Mouse (Mus musculus): ENCODE data around the gene Ugt1a6b. TPM values are rescaled to one million over a fixed set of nuclear protein-coding genes. Genes with fewer than 3 reads are reported as not detected.
"Not testable (repeated sequence)": the region's sequence is repeated elsewhere in the genome, so short reads cannot be mapped to it uniquely, and the experiment has no call there.

The Ugt1a6b gene
- polyA plus RNA-seq, 1 experiment = not detected

- Histone ChIP-seq H3K4me3 (replicated peaks) (no peak overlapping the region), H3K36me3 (ENCODE audit: control insufficient read depth) (no peaks in the 10 kb centered on the region), H3K9me3 (ENCODE audit: control insufficient read depth, low read length) (no peaks in the 10 kb centered on the region), H3K27me3 (ENCODE audit: control insufficient read depth) (no peaks in the 10 kb centered on the region), H3K4me1 (ENCODE audit: control insufficient read depth) (no peaks in the 10 kb centered on the region)
- TF ChIP-seq TAL1 (IDR thresholded peaks at IDR 0.05; ENCODE audit: low read length) = no peak
Measured at GRCm38 (mm10) chr1:88158430-88158829, 55.4 kb downstream of the Ugt1a6b start.

GRCm38 (mm10) chr1:88165711-88166110, 62.7 kb downstream of the Ugt1a6b start, which contains the start of gene Ugt1a5:
Gene Ugt1a5, plus strand, starts transcription at chr1:88166012.
- no peaks in the 10 kb centered on the region for H3K36me3 ChIP-seq (ENCODE audit: control insufficient read depth)
- H3K9me3 ChIP-seq (ENCODE audit: control insufficient read depth, low read length) = no peaks in the 10 kb centered on the region
- H3K27me3 ChIP-seq (ENCODE audit: control insufficient read depth) = no peaks in the 10 kb centered on the region
- TF ChIP-seq GATA1 (IDR thresholded peaks at IDR 0.05; ENCODE audit: low read length) (no peak), TAL1 (IDR thresholded peaks at IDR 0.05; ENCODE audit: low read length) (no peak)
- no peak within 1 kb of the TSS for H3K4me3 ChIP-seq (replicated peaks)
- no peaks in the 10 kb centered on the region for H3K4me1 ChIP-seq (ENCODE audit: control insufficient read depth)

DNA sequence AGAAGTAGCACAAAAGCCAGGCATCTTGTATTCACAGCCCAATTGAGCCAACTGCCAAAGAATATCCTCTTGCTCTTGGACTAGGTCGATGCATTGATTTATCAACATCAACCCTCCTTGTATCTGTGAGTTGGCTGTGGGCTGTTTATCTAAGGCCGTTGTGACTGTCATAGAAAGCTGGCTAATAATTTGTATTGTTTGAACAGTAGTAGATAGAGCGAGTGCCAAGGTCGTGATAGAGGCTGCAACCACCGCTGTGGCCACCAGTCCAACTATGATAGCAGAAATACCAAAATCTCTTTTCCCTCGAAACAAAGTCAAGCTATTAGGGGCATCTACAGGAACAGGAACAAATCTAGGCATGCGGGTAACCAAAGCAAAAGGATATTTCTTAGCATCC, 69.1 kb downstream of the Ugt1a6b start:
- not testable (repeated sequence) for H3K4me3 ChIP-seq (replicated peaks); H3K27me3 ChIP-seq (ENCODE audit: control insufficient read depth); H3K4me1 ChIP-seq (ENCODE audit: control insufficient read depth); H3K36me3 ChIP-seq (ENCODE audit: control insufficient read depth)
- peaks cover 15% of the 10 kb centered on the region for H3K9me3 ChIP-seq (ENCODE audit: control insufficient read depth, low read length)

DNA sequence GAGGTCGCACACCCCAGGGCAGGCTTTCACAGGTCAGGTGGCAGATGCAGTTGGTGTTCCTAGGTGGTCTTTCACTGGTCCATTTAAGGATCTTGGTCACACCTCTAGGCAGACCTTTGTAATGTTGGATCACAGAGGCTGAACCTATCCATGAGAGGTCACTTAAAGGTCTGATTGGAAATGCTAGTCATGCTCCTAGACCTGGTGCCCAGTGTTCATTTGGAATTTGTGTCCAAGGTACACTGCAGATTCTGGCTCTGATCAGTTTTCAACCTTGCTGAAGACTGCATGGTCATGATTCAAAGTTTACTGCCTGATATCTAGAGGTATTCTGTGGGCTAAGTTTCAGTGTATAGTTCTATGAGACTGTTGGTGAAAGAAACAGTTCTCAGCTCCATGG, 76.6 kb downstream of the Ugt1a6b start:
- Histone ChIP-seq H3K4me3 (replicated peaks) (no peak overlapping the region), H3K36me3 (ENCODE audit: control insufficient read depth) (no peaks in the 10 kb centered on the region; the same call in 1 of the 2 replicates), H3K9me3 (ENCODE audit: control insufficient read depth, low read length) (peaks cover 22% of the 10 kb centered on the region), H3K4me1 (ENCODE audit: control insufficient read depth) (no peaks in the 10 kb centered on the region), H3K27me3 (ENCODE audit: control insufficient read depth) (no peaks in the 10 kb centered on the region)
- TF ChIP-seq GATA1 (IDR thresholded peaks at IDR 0.05; ENCODE audit: low read length) = no peak
- no peak for TF ChIP-seq TAL1 (IDR thresholded peaks at IDR 0.05; ENCODE audit: low read length)

DNA sequence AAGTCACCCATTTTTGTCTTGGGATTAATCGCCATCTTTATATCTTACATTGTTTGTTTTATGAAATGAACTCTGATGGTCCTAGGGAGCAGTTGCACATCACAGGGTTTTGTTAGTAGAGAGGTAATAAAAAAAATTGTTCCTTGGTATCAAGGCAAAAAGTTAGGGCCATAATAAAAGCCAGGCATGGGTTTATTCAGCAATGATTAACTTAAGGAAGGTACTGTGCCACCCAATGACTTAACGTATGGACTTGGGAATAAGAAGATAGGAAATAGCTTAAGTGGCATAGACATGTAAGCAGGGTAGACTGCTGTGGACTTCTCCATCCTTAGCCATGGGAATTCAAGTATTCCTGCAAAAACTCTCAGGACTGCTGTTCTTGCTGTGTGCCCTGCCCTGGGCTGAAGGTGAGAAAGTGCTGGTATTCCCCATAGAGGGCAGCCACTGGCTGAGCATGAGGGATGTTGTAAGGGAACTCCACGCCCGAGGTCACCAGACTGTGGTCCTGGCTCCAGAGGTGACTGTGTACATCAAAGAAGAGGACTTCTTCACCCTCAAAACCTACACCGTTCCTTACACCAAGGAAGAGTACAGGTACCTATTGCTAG, 83.4 kb downstream of the Ugt1a6b start:
- TF ChIP-seq GATA1 (IDR thresholded peaks at IDR 0.05; ENCODE audit: low read length) = no peak
- H3K4me1 ChIP-seq (ENCODE audit: control insufficient read depth) = no peaks in the 10 kb centered on the region
- no peaks in the 10 kb centered on the region for H3K36me3 ChIP-seq (ENCODE audit: control insufficient read depth)

GRCm38 (mm10) chr1:88192136-88192535, 89.1 kb downstream of the Ugt1a6b start:
- Histone ChIP-seq H3K4me3 (replicated peaks) (no peak overlapping the region), H3K4me1 (ENCODE audit: control insufficient read depth) (no peaks in the 10 kb centered on the region), H3K9me3 (ENCODE audit: control insufficient read depth, low read length) (no peaks in the 10 kb centered on the region), H3K27me3 (ENCODE audit: control insufficient read depth) (peaks cover 8% of the 10 kb centered on the region), H3K36me3 (ENCODE audit: control insufficient read depth) (no peaks in the 10 kb centered on the region)
- TF ChIP-seq TAL1 (IDR thresholded peaks at IDR 0.05; ENCODE audit: low read length) (no peak), GATA1 (IDR thresholded peaks at IDR 0.05; ENCODE audit: low read length) (no peak)

More for the DNA sequence above, 83.4 kb downstream of the Ugt1a6b start:
- Histone ChIP-seq H3K4me3 (replicated peaks) (no peak overlapping the region), H3K27me3 (ENCODE audit: control insufficient read depth) (peaks cover 2% of the 10 kb centered on the region; the same call in 1 of the 2 replicates), H3K9me3 (ENCODE audit: control insufficient read depth, low read length) (no peaks in the 10 kb centered on the region)

- H3K4me3 ChIP-seq (replicated peaks) = no peak overlapping the region
- TF ChIP-seq GATA1 (IDR thresholded peaks at IDR 0.05; ENCODE audit: low read length) (no peak), TAL1 (IDR thresholded peaks at IDR 0.05; ENCODE audit: low read length) (no peak)
- no peaks in the 10 kb centered on the region for H3K4me1 ChIP-seq (ENCODE audit: control insufficient read depth)
- no peaks in the 10 kb centered on the region for H3K9me3 ChIP-seq (ENCODE audit: control insufficient read depth, low read length)
- peaks cover 21% of the 10 kb centered on the region for H3K27me3 ChIP-seq (ENCODE audit: control insufficient read depth)
- H3K36me3 ChIP-seq (ENCODE audit: control insufficient read depth) = no peaks in the 10 kb centered on the region
Measured at GRCm38 (mm10) chr1:88195687-88196086, 92.6 kb downstream of the Ugt1a6b start.

- peaks cover 19% of the 10 kb centered on the region for H3K27me3 ChIP-seq (ENCODE audit: control insufficient read depth)
- TF ChIP-seq GATA1 (IDR thresholded peaks at IDR 0.05; ENCODE audit: low read length) = no peak
- H3K4me3 ChIP-seq (replicated peaks) = no peak overlapping the region
- H3K36me3 ChIP-seq (ENCODE audit: control insufficient read depth) = peaks cover 1% of the 10 kb centered on the region; the same call in 1 of the 2 replicates
- no peaks in the 10 kb centered on the region for H3K4me1 ChIP-seq (ENCODE audit: control insufficient read depth)
- no peaks in the 10 kb centered on the region for H3K9me3 ChIP-seq (ENCODE audit: control insufficient read depth, low read length)
Measured at GRCm38 (mm10) chr1:88197443-88197842, 94.4 kb downstream of the Ugt1a6b start.

DNA sequence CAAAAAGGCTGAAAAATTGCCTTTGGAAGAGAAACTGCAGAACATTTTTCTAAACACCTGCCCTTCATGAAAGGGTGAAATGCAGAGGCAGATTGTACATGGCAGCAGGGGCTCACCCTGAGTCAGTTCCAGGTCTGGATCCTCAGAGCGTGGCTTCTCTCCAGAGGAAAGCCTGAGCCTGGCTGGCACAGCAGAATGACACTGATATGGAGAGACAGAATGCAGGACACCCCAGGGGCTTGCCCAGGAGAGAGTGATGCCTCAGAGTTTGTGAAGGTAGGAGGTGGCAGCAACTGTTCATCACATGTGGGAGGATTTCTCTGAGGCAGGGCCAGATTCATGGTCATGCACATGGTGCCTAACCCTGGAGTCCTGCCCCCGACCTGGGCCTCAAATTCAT, 96.9 kb downstream of the Ugt1a6b start:
- peaks cover 24% of the 10 kb centered on the region for H3K36me3 ChIP-seq (ENCODE audit: control insufficient read depth)
- H3K4me1 ChIP-seq (ENCODE audit: control insufficient read depth) = peaks cover 15% of the 10 kb centered on the region
- no peak overlapping the region for H3K4me3 ChIP-seq (replicated peaks)
- H3K27me3 ChIP-seq (ENCODE audit: control insufficient read depth) = peaks cover 13% of the 10 kb centered on the region
- TF ChIP-seq GATA1 (IDR thresholded peaks at IDR 0.05; ENCODE audit: low read length) = no peak
- no peak for TF ChIP-seq TAL1 (IDR thresholded peaks at IDR 0.05; ENCODE audit: low read length)
- peaks cover 7% of the 10 kb centered on the region for H3K9me3 ChIP-seq (ENCODE audit: control insufficient read depth, low read length)

GRCm38 (mm10) chr1:88200456-88200855, 97.4 kb downstream of the Ugt1a6b start, which contains the start of gene Ugt1a2:
Gene Ugt1a2, plus strand, starts transcription at chr1:88200601.
- Histone ChIP-seq H3K4me1 (ENCODE audit: control insufficient read depth) (peaks cover 20% of the 10 kb centered on the region), H3K4me3 (replicated peaks) (no peak within 1 kb of the TSS), H3K27me3 (ENCODE audit: control insufficient read depth) (peaks cover 13% of the 10 kb centered on the region), H3K36me3 (ENCODE audit: control insufficient read depth) (peaks cover 27% of the 10 kb centered on the region), H3K9me3 (ENCODE audit: control insufficient read depth, low read length) (peaks cover 12% of the 10 kb centered on the region)
- TF ChIP-seq TAL1 (IDR thresholded peaks at IDR 0.05; ENCODE audit: low read length) = no peak
- no peak for TF ChIP-seq GATA1 (IDR thresholded peaks at IDR 0.05; ENCODE audit: low read length)

Data from erythroblast, embryonic 14.5 days (primary cell).